ENCODE assay signal across 8 mouse cellular contexts in the genomic region with DNA sequence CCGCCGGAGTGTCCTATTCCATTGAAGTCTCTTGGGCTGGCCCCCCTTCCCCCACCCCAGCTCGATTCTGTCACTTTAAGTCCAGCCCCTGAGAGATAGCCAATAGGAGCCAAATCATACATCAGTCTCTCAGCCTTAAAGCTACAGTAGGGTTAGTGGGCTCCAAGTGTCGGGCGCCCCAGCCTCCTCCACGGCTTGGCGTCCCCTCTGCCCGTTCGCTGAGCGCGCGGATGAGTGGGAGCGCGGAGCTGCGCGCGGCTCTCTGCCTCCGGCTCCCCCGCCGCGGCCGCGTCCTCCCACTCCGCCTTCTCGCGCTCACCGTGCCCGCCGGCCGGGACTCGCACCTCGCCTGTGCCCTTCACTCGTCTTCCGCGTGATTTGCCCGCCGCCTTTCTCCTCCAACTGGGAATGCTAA.
DNase-seq lines count a peak whose midpoint lies in the region; ATAC-seq and TF ChIP-seq lines count a peak whose summit lies in the region.

No protein-coding gene starts in this region.

- no peak for TF ChIP-seq CTCF in forebrain, postnatal 0 days (IDR thresholded peaks at IDR 0.05; ENCODE audit: low read depth)
- no peak for TF ChIP-seq CTCF in lung, postnatal 0 days (IDR thresholded peaks at IDR 0.05)

- no peak for TF ChIP-seq EP300 in lung, postnatal 0 days (IDR thresholded peaks at IDR 0.05)

- H3K9ac ChIP-seq in ES-E14 (ENCODE audit: insufficient read depth, low read depth, low read length, poor library complexity, severe bottlenecking) = peak overlapping the region; percentile 9; the same call in 1 of the 2 replicates
- H3K9ac ChIP-seq in forebrain, postnatal 0 days = peak overlapping the region; percentile 2; the same call in 1 of the 2 replicates
- H3K9ac ChIP-seq in hindbrain, embryonic 14.5 days = peak overlapping the region; percentile 45; the same call in 1 of the 2 replicates
- H3K9ac ChIP-seq in lung, postnatal 0 days (replicated peaks; ENCODE audit: low read depth) = no peak overlapping the region

- peak; percentile 89 for ATAC-seq in forebrain, postnatal 0 days
- peak; percentile 77 for ATAC-seq in hindbrain, embryonic 14.5 days (ENCODE audit: low FRiP score)
- ATAC-seq in lung, postnatal 0 days = peak; percentile 57

- DNase-seq in ES-E14 (ENCODE audit: low read depth, low spot score) = no peak
- DNase-seq in cerebellum, adult 18-20 months = peak; percentile 62 to 68
- DNase-seq in forebrain, postnatal 0 days = peak; percentile 53
- DNase-seq in hindbrain, embryonic 14.5 days (ENCODE audit: low spot score) = peak; percentile 50
- DNase-seq in layer of hippocampus, postnatal 14 days (ENCODE audit: low spot score in 2 of 2) = peak; percentile 31 to 49
- peak; percentile 6 for DNase-seq in lung, postnatal 0 days (ENCODE audit: low spot score)
- peak; percentile 28 to 48 for DNase-seq in right cerebral cortex, postnatal 36 days (ENCODE audit: low spot score in 2 of 2)
- no peak for DNase-seq in thymus, postnatal 0 days (ENCODE audit: low spot score)

- H3K4me2 ChIP-seq in forebrain, postnatal 0 days (ENCODE audit: low read depth) = peak overlapping the region; percentile 80
- peak overlapping the region; percentile 84 for H3K4me2 ChIP-seq in hindbrain, embryonic 14.5 days (replicated peaks)
- H3K4me2 ChIP-seq in lung, postnatal 0 days (replicated peaks; ENCODE audit: low read depth, low read length) = peak overlapping the region; percentile 62

- H3K36me3 ChIP-seq in ES-E14 (ENCODE audit: control insufficient read depth, insufficient read depth, low read length, poor library complexity, severe bottlenecking) = no peaks in the 10 kb centered on the region
- H3K36me3 ChIP-seq in forebrain, postnatal 0 days (ENCODE audit: insufficient read depth) = no peaks in the 10 kb centered on the region
- no peaks in the 10 kb centered on the region for H3K36me3 ChIP-seq in hindbrain, embryonic 14.5 days (replicated peaks; ENCODE audit: control insufficient read depth, insufficient read depth)
- no peaks in the 10 kb centered on the region for H3K36me3 ChIP-seq in lung, postnatal 0 days (ENCODE audit: insufficient read depth, low read length)

- H3K27me3 ChIP-seq in forebrain, postnatal 0 days (ENCODE audit: insufficient read depth, low read length) = peaks cover 54% of the 10 kb centered on the region
- peaks cover 72% of the 10 kb centered on the region for H3K27me3 ChIP-seq in hindbrain, embryonic 14.5 days (ENCODE audit: control insufficient read depth, insufficient read depth, low read length)
- H3K27me3 ChIP-seq in lung, postnatal 0 days (replicated peaks; ENCODE audit: insufficient read depth, low read length) = peaks cover 47% of the 10 kb centered on the region

- H3K4me1 ChIP-seq in ES-E14 (ENCODE audit: control insufficient read depth in 2 of 2, insufficient read depth in 2 of 2, low read length in 2 of 2, poor library complexity in 1 of 2) = peaks cover 0 to 2% of the 10 kb centered on the region in 2 experiments; a peak in 1 of 4 replicates
- 0 out of 2 replicates have a peak, but pooled peaks cover 10% of the 10 kb centered on the region for H3K4me1 ChIP-seq in forebrain, postnatal 0 days (ENCODE audit: insufficient read depth)
- peaks cover 13% of the 10 kb centered on the region; the same call in 1 of the 2 replicates for H3K4me1 ChIP-seq in hindbrain, embryonic 14.5 days (replicated peaks; ENCODE audit: control insufficient read depth, insufficient read depth, low read length)
- H3K4me1 ChIP-seq in lung, postnatal 0 days (ENCODE audit: insufficient read depth, low read depth, low read length) = peaks cover 7% of the 10 kb centered on the region; the same call in 1 of the 2 replicates

- H3K9me3 ChIP-seq in ES-E14 (ENCODE audit: control insufficient read depth, insufficient read depth, low read depth, low read length) = no peaks in the 10 kb centered on the region
- no peaks in the 10 kb centered on the region for H3K9me3 ChIP-seq in forebrain, postnatal 0 days (ENCODE audit: low read length)
- no peaks in the 10 kb centered on the region for H3K9me3 ChIP-seq in hindbrain, embryonic 14.5 days (ENCODE audit: control insufficient read depth, low read length)
- no peaks in the 10 kb centered on the region for H3K9me3 ChIP-seq in lung, postnatal 0 days (ENCODE audit: low read length)

- H3K4me3 ChIP-seq in ES-E14 (ENCODE audit: insufficient read depth in 1 of 2, low read depth in 1 of 2, low read length in 2 of 2, poor library complexity in 1 of 2, severe bottlenecking in 1 of 2) = peak overlapping the region; percentile 64 to 65
- H3K4me3 ChIP-seq in forebrain, postnatal 0 days (ENCODE audit: low read depth, low read length) = peak overlapping the region; percentile 46
- peak overlapping the region; percentile 44 for H3K4me3 ChIP-seq in hindbrain, embryonic 14.5 days (replicated peaks; ENCODE audit: low read length)
- H3K4me3 ChIP-seq in lung, postnatal 0 days (ENCODE audit: low read depth, low read length) = peak overlapping the region; percentile 45

- in situ Hi-C loops in ES-E14 (cut with MboI; ENCODE audit: low sequenced_read_pairs in 2 of 2, unreplicated experiment in 2 of 2) = no loop called here

- 4% methylated on average over 37 of the region's 37 CpGs for WGBS in forebrain, postnatal 0 days
- WGBS in hindbrain, embryonic 14.5 days = 0% methylated on average over 37 of the region's 37 CpGs
- under 1% methylated on average over 37 of the region's 37 CpGs for WGBS in lung, postnatal 0 days

- H3K27ac ChIP-seq in ES-E14 (ENCODE audit: insufficient read depth, low read depth, low read length, poor library complexity, severe bottlenecking) = no peak overlapping the region
- H3K27ac ChIP-seq in forebrain, postnatal 0 days (ENCODE audit: low read depth, low read length) = no peak overlapping the region
- 0 out of 2 replicates have a peak overlapping the region, but pooled peaks have one; percentile 1 for H3K27ac ChIP-seq in hindbrain, embryonic 14.5 days
- H3K27ac ChIP-seq in lung, postnatal 0 days (ENCODE audit: low read length) = no peak overlapping the region

TF ChIP-seq in ES-E14, 5 proteins besides CTCF, POLR2A, EP300 and RAD21:
- TF ChIP-seq HCFC1 (IDR thresholded peaks at IDR 0.05; ENCODE audit: borderline replicate concordance, insufficient read depth, low read length) (no peak), ZNF384 (IDR thresholded peaks at IDR 0.05; ENCODE audit: low read depth, low read length) (no peak), ZC3H11A (IDR thresholded peaks at IDR 0.05; ENCODE audit: borderline replicate concordance, low read depth, low read length) (no peak), MAFK (IDR thresholded peaks at IDR 0.05; ENCODE audit: insufficient read depth, low read depth, low read length) (no peak), CHD2 (IDR thresholded peaks at IDR 0.05; ENCODE audit: low read depth, low read length) (no peak)
TF ChIP-seq in ES-E14: peak in this region for 0.

Comparison
In these comparisons a context has a peak if more than half of its experiments do, and no peak if none do; other contexts are left out.
1. DNase-seq: peak in cerebellum, adult 18-20 months (2 of 2), forebrain, postnatal 0 days (single experiment), hindbrain, embryonic 14.5 days (single experiment), layer of hippocampus, postnatal 14 days (2 of 2), lung, postnatal 0 days (single experiment) and right cerebral cortex, postnatal 36 days (2 of 2); none in ES-E14 (single experiment) and thymus, postnatal 0 days (single experiment).
2. Peak in every context shown above with its lines, with median percentiles within 50 percentile points of each other: H3K4me3 ChIP-seq, ATAC-seq and H3K4me2 ChIP-seq.